Mouse (Mus musculus): ENCODE results near the gene Vmn2r23. TPM values are rescaled to one million over a fixed set of nuclear protein-coding genes. Genes with fewer than 3 reads are reported as not detected.

Vmn2r23 gene
- polyA plus RNA-seq, 2 experiments = not detected

GRCm38 (mm10) chr6:123784857-123785256 is 82.4 kb downstream of the Vmn2r23 start:
- ATAC-seq (ENCODE audit: low FRiP score, low read depth) = no peak
- Histone ChIP-seq H3K27me3 (ENCODE audit: control insufficient read depth, insufficient read depth, low read length) (no peaks in the 10 kb centered on the region), H3K9me3 (ENCODE audit: control insufficient read depth, low read length) (no peaks in the 10 kb centered on the region), H3K4me2 (replicated peaks; ENCODE audit: low read depth, low read length, severe bottlenecking) (no peak overlapping the region), H3K27ac (replicated peaks; ENCODE audit: low read depth, low read length) (no peak overlapping the region), H3K36me3 (ENCODE audit: control insufficient read depth, insufficient read depth, low read length) (no peaks in the 10 kb centered on the region), H3K4me3 (replicated peaks; ENCODE audit: low read length) (no peak overlapping the region), H3K9ac (ENCODE audit: low read depth, low read length, severe bottlenecking) (no peak overlapping the region), H3K4me1 (ENCODE audit: control insufficient read depth, insufficient read depth, low read length) (no peaks in the 10 kb centered on the region)
- 65% methylated on average over 2 of the region's 2 CpGs for WGBS
- no peak for DNase-seq (ENCODE audit: low spot score)
- no peak for TF ChIP-seq POLR2A (IDR thresholded peaks at IDR 0.05; ENCODE audit: borderline replicate concordance, extremely low read depth, insufficient read depth, insufficient read length)

GRCm38 (mm10) chr6:123793746-123794145 is 91.3 kb downstream of the Vmn2r23 start:
- no peaks in the 10 kb centered on the region for H3K4me1 ChIP-seq (ENCODE audit: control insufficient read depth, insufficient read depth, low read length)
- H3K9ac ChIP-seq (ENCODE audit: low read depth, low read length, severe bottlenecking) = no peak overlapping the region
- no peaks in the 10 kb centered on the region for H3K36me3 ChIP-seq (ENCODE audit: control insufficient read depth, insufficient read depth, low read length)
- no peak for DNase-seq (ENCODE audit: low spot score)
- H3K27me3 ChIP-seq (ENCODE audit: control insufficient read depth, insufficient read depth, low read length) = no peaks in the 10 kb centered on the region
- no peak overlapping the region for H3K27ac ChIP-seq (replicated peaks; ENCODE audit: low read depth, low read length)
- TF ChIP-seq POLR2A (IDR thresholded peaks at IDR 0.05; ENCODE audit: borderline replicate concordance, extremely low read depth, insufficient read depth, insufficient read length) = no peak
- H3K4me3 ChIP-seq (replicated peaks; ENCODE audit: low read length) = no peak overlapping the region
- no peak overlapping the region for H3K4me2 ChIP-seq (replicated peaks; ENCODE audit: low read depth, low read length, severe bottlenecking)
- WGBS = 37% methylated on average over 9 of the region's 9 CpGs
- no peaks in the 10 kb centered on the region for H3K9me3 ChIP-seq (ENCODE audit: control insufficient read depth, low read length)
- ATAC-seq (ENCODE audit: low FRiP score, low read depth) = no peak

Other genes with a start within 250 kb of the Vmn2r23 start
- gene Vmn2r21, start 169.3 kb upstream of the Vmn2r23 start, polyA plus RNA-seq (2012; rRNA removed) = not detected in 2 replicates
- not detected in 2 replicates for gene Vmn2r21, start 169.3 kb upstream of the Vmn2r23 start, polyA plus RNA-seq (2014; fragmentation: Nextera tagmentation; extraction: Ambion mirVana)
- gene Vmn2r22, start 51.9 kb upstream of the Vmn2r23 start, polyA plus RNA-seq (2012; rRNA removed) = not detected in 2 replicates
- gene Vmn2r22, start 51.9 kb upstream of the Vmn2r23 start, polyA plus RNA-seq (2014; fragmentation: Nextera tagmentation; extraction: Ambion mirVana) = not detected in 2 replicates
- gene Vmn2r24, start 76.2 kb downstream of the Vmn2r23 start, polyA plus RNA-seq (2012; rRNA removed) = not detected in 2 replicates
- gene Vmn2r24, start 76.2 kb downstream of the Vmn2r23 start, polyA plus RNA-seq (2014; fragmentation: Nextera tagmentation; extraction: Ambion mirVana) = not detected in 2 replicates
- gene Vmn2r25, start 150.8 kb downstream of the Vmn2r23 start, polyA plus RNA-seq (2012; rRNA removed) = not detected in 2 replicates
- not detected in 2 replicates for gene Vmn2r25, start 150.8 kb downstream of the Vmn2r23 start, polyA plus RNA-seq (2014; fragmentation: Nextera tagmentation; extraction: Ambion mirVana)

All from limb, embryonic 14.5 days (tissue).